Mouse (Mus musculus) right cerebral cortex, adult 2 months (tissue): ENCODE measurements around the gene Wdtc1.

Source experiments
- DNase-seq, 2 experiments: peaks; one replicate each; pipeline ENCODE4 v3.0.0; 2021 to 2022; ENCODE audit warnings: low spot score in 2 of 2

The Wdtc1 gene

GRCm38 (mm10) chr4:133375812-133376577 is 22.7 kb upstream of the Wdtc1 start:
- no peak for DNase-seq

GRCm38 (mm10) chr4:133374011-133374410 is 20.7 kb upstream of the Wdtc1 start:
- no peak for DNase-seq

GRCm38 (mm10) chr4:133372278-133372665 is 19.0 kb upstream of the Wdtc1 start:
- DNase-seq, result no peak

- DNase-seq, result no peak
Measured at GRCm38 (mm10) chr4:133371621-133372277, 18.5 kb upstream of the Wdtc1 start.

GRCm38 (mm10) chr4:133370298-133371274 is 17.3 kb upstream of the Wdtc1 start:
- no peak for DNase-seq

GRCm38 (mm10) chr4:133369553-133370297 is 16.4 kb upstream of the Wdtc1 start, which contains the start of gene Slc9a1:
TSS of gene Slc9a1 (plus strand) at chr4:133369706.
- DNase-seq, result peak; percentile 94 to 96

GRCm38 (mm10) chr4:133354641-133355040 is 1.4 kb upstream of the Wdtc1 start:
- no peak for DNase-seq

GRCm38 (mm10) chr4:133352797-133353196 is 484 bp downstream of the Wdtc1 start:
- no peak for DNase-seq

- DNase-seq, result no peak
Measured at GRCm38 (mm10) chr4:133348051-133348775, 5.1 kb downstream of the Wdtc1 start.

GRCm38 (mm10) chr4:133347624-133348023 is 5.7 kb downstream of the Wdtc1 start:
- no peak for DNase-seq

GRCm38 (mm10) chr4:133346577-133346976 is 6.7 kb downstream of the Wdtc1 start:
- no peak for DNase-seq

- DNase-seq, result no peak
Measured at GRCm38 (mm10) chr4:133345702-133346101, 7.6 kb downstream of the Wdtc1 start.

GRCm38 (mm10) chr4:133344112-133344511 is 9.2 kb downstream of the Wdtc1 start:
- peak in 1 of 2 experiments; percentile 45 for DNase-seq

GRCm38 (mm10) chr4:133340217-133340616 is 13.1 kb downstream of the Wdtc1 start:
- no peak for DNase-seq

- DNase-seq, result peak; percentile 97 to 99
Measured at GRCm38 (mm10) chr4:133339148-133339749, 14.0 kb downstream of the Wdtc1 start.

- DNase-seq, result no peak
Measured at GRCm38 (mm10) chr4:133338521-133339095, 14.7 kb downstream of the Wdtc1 start.

- DNase-seq, result no peak
Measured at GRCm38 (mm10) chr4:133337833-133338520, 15.3 kb downstream of the Wdtc1 start.

GRCm38 (mm10) chr4:133333306-133333705 is 20.0 kb downstream of the Wdtc1 start:
- no peak for DNase-seq

- no peak for DNase-seq
Measured at GRCm38 (mm10) chr4:133330296-133330695, 23.0 kb downstream of the Wdtc1 start.
